Mouse (Mus musculus) CH12.LX (cell line): ENCODE measurements at regions not wholly inside any gene's neighbourhood (a gene's known extent, or its start where the extent isn't known, plus 50 kb on each side); places are given as distances from the start of the nearest gene placed in this dataset.

Source experiments
- DNase-seq: peaks from one replicate; pipeline ENCODE4 v3.0.0-alpha.2; 2013; ENCODE audit errors: extremely low read depth
- H3K27ac ChIP-seq: 2 replicates; pipeline ENCODE4 v1.5.1; 2012; ENCODE audit warnings: low read depth, mild to moderate bottlenecking, control low read depth, moderate library complexity; ENCODE audit not compliant: insufficient read depth
- H3K27me3 ChIP-seq: replicated peaks from 2 replicates; pipeline ENCODE3; 2012; ENCODE audit warnings: inconsistent platforms
- H3K36me3 ChIP-seq, 2 experiments: replicated peaks in 1 of 2; 2 replicates each; pipeline versions ENCODE3 to v1.6.1; 2012; ENCODE audit warnings: inconsistent platforms in 1 of 2, low read length in 1 of 2, mild to moderate bottlenecking in 1 of 2, mixed read lengths in 1 of 2, moderate library complexity in 1 of 2; ENCODE audit not compliant: control insufficient read depth in 1 of 2, insufficient read depth in 1 of 2
- H3K4me1 ChIP-seq, 2 experiments: 2 replicates each; pipeline ENCODE4 v1.6.1; 2012; ENCODE audit warnings: inconsistent platforms in 1 of 2, moderate library complexity in 1 of 2; ENCODE audit not compliant: insufficient read depth in 2 of 2, control insufficient read depth in 1 of 2
- H3K4me2 ChIP-seq: 2 replicates; pipeline ENCODE4 v1.6.1; 2012; ENCODE audit warnings: low read depth, mild to moderate bottlenecking, control low read depth; ENCODE audit not compliant: poor library complexity, insufficient read depth, severe bottlenecking
- H3K4me3 ChIP-seq, 3 experiments: fragments of 150-350 bp in 1 of 3; sonication (generic) in 1 of 3; replicated peaks in 1 of 3; 2 replicates each; pipeline versions ENCODE3 to v1.5.1; 2011 to 2012; ENCODE audit warnings: low read depth in 2 of 3, low read length in 2 of 3, mild to moderate bottlenecking in 2 of 3, moderate library complexity in 2 of 3, control low read depth in 1 of 3, improper control_type of control experiment in 1 of 3, inconsistent platforms in 1 of 3, mixed read lengths in 1 of 3; ENCODE audit not compliant: poor library complexity in 1 of 3
- H3K79me2 ChIP-seq: replicated peaks from 2 replicates; pipeline ENCODE4 v1.6.1; 2012; ENCODE audit warnings: mild to moderate bottlenecking, moderate library complexity; ENCODE audit not compliant: control insufficient read depth, poor library complexity, insufficient read depth, severe bottlenecking; ENCODE audit errors: extremely low read depth
- H3K9ac ChIP-seq: 2 replicates; pipeline ENCODE4 v1.6.1; 2012; ENCODE audit warnings: low read depth, mild to moderate bottlenecking, control low read depth, moderate library complexity; ENCODE audit not compliant: insufficient read depth
- H3K9me3 ChIP-seq: replicated peaks from 2 replicates; pipeline ENCODE3; 2012; ENCODE audit warnings: low read length, inconsistent platforms, mixed read lengths
- BHLHE40 ChIP-seq: IDR thresholded peaks from 2 replicates; pipeline ENCODE4 v1.6.1; 2011; ENCODE audit warnings: mild to moderate bottlenecking, low read depth, low read length, improper control_type of control experiment
- CHD1 ChIP-seq: IDR thresholded peaks from 2 replicates; pipeline ENCODE4 v1.6.1; 2012; ENCODE audit warnings: low read depth, low read length, improper control_type of control experiment, inconsistent platforms
- CHD2 ChIP-seq: IDR thresholded peaks from 2 replicates; pipeline ENCODE4 v1.6.1; 2011; ENCODE audit warnings: low read length, improper control_type of control experiment
- CTCF ChIP-seq, 2 experiments: IDR thresholded peaks in 1 of 2; conservative IDR thresholded peaks in 1 of 2; 2 replicates each; pipeline ENCODE4 v1.5.1; 2011 to 2012; ENCODE audit warnings: low read depth in 2 of 2, low read length in 2 of 2, improper control_type of control experiment in 1 of 2, inconsistent platforms in 1 of 2, mild to moderate bottlenecking in 1 of 2, moderate library complexity in 1 of 2
- E2F4 ChIP-seq: IDR thresholded peaks from 2 replicates; pipeline ENCODE4 v1.6.1; 2011; ENCODE audit warnings: low read depth, low read length, improper control_type of control experiment; ENCODE audit not compliant: insufficient replicate concordance
- ELF1 ChIP-seq: IDR thresholded peaks from 2 replicates; pipeline ENCODE4 v1.6.1; 2014; ENCODE audit warnings: low read depth, mild to moderate bottlenecking, inconsistent platforms, low read length, improper control_type of control experiment
- EP300 ChIP-seq: IDR thresholded peaks from 2 replicates; pipeline ENCODE4 v1.6.1; 2011; ENCODE audit warnings: low read length, improper control_type of control experiment
- HCFC1 ChIP-seq: IDR thresholded peaks from 2 replicates; pipeline ENCODE4 v1.6.1; 2012; ENCODE audit warnings: low read depth, mild to moderate bottlenecking, inconsistent platforms, low read length, improper control_type of control experiment
- IRF4 ChIP-seq: IDR thresholded peaks from 2 replicates; pipeline ENCODE4 v1.6.1; 2014; ENCODE audit warnings: low read depth, mild to moderate bottlenecking, inconsistent platforms, low read length, improper control_type of control experiment
- JUND ChIP-seq: conservative IDR thresholded peaks from 2 replicates; pipeline ENCODE4 v1.6.1; 2011; ENCODE audit warnings: low read depth, low read length, improper control_type of control experiment
- KAT2A ChIP-seq: IDR thresholded peaks from 2 replicates; pipeline ENCODE4 v1.6.1; 2012; ENCODE audit warnings: low read length, improper control_type of control experiment, inconsistent platforms; ENCODE audit not compliant: insufficient replicate concordance
- MAFK ChIP-seq: IDR thresholded peaks from 2 replicates; pipeline ENCODE4 v1.6.1; 2011; ENCODE audit warnings: low read length, improper control_type of control experiment; ENCODE audit not compliant: insufficient replicate concordance
- MAZ ChIP-seq: IDR thresholded peaks from 2 replicates; pipeline ENCODE4 v1.6.1; 2012; ENCODE audit warnings: low read depth, mild to moderate bottlenecking, inconsistent platforms, low read length, improper control_type of control experiment, moderate library complexity
- MEF2A ChIP-seq: IDR thresholded peaks from 2 replicates; pipeline ENCODE4 v1.6.1; 2014; ENCODE audit warnings: low read depth, mild to moderate bottlenecking, inconsistent platforms, low read length, improper control_type of control experiment, borderline replicate concordance
- MYC ChIP-seq: IDR thresholded peaks from 2 replicates; pipeline ENCODE4 v1.6.1; 2011; ENCODE audit warnings: low read depth, mild to moderate bottlenecking, improper control_type of control experiment, low read length
- NELFE ChIP-seq: IDR thresholded peaks from 2 replicates; pipeline ENCODE4 v1.6.1; 2011; ENCODE audit warnings: low read depth, low read length, improper control_type of control experiment
- RAD21 ChIP-seq: IDR thresholded peaks from 2 replicates; pipeline ENCODE4 v1.6.1; 2011; ENCODE audit warnings: low read depth, mild to moderate bottlenecking, low read length, improper control_type of control experiment, moderate library complexity
- RCOR1 ChIP-seq: conservative IDR thresholded peaks from 2 replicates; pipeline ENCODE4 v1.6.1; 2012; ENCODE audit warnings: low read depth, mild to moderate bottlenecking, inconsistent platforms, low read length, improper control_type of control experiment
- TBP ChIP-seq: conservative IDR thresholded peaks from 2 replicates; pipeline ENCODE4 v1.6.1; 2011; ENCODE audit warnings: low read depth, low read length, improper control_type of control experiment
- TCF12 ChIP-seq: IDR thresholded peaks from 2 replicates; pipeline ENCODE4 v1.6.1; 2014; ENCODE audit warnings: low read depth, mild to moderate bottlenecking, inconsistent platforms, low read length, improper control_type of control experiment
- UBTF ChIP-seq: IDR thresholded peaks from 2 replicates; pipeline ENCODE4 v1.6.1; 2012; ENCODE audit warnings: low read depth, mild to moderate bottlenecking, inconsistent platforms, low read length, improper control_type of control experiment, moderate library complexity
- USF1 ChIP-seq: IDR thresholded peaks from 2 replicates; pipeline ENCODE4 v1.6.1; 2014; ENCODE audit warnings: low read depth, mild to moderate bottlenecking, inconsistent platforms, low read length, improper control_type of control experiment
- USF2 ChIP-seq: conservative IDR thresholded peaks from 2 replicates; pipeline ENCODE4 v1.6.1; 2011; ENCODE audit warnings: low read depth, low read length, improper control_type of control experiment
- ZMIZ1 ChIP-seq: IDR thresholded peaks from 2 replicates; pipeline ENCODE4 v1.6.1; 2012; ENCODE audit warnings: low read depth, mild to moderate bottlenecking, inconsistent platforms, low read length, improper control_type of control experiment
- ZNF384 ChIP-seq: IDR thresholded peaks from 2 replicates; pipeline ENCODE4 v1.6.1; 2012; ENCODE audit warnings: low read depth, low read length, improper control_type of control experiment, inconsistent platforms
- dilution Hi-C: fragments of 300-500 bp; cut with MboI; formaldehyde crosslinking; loops from 2 replicates; pipeline ENCODE4 v1.14.3; 2020; ENCODE audit warnings: low sequenced_read_pairs; ENCODE audit not compliant: extremely low pct_unique_long_range_greater_than_20kb, extremely low pct_ligation_motif_present
- in situ Hi-C: fragments of 300-500 bp; cut with MboI; formaldehyde crosslinking; loops from 3 replicates; pipeline ENCODE4 v1.14.3; 2019; ENCODE audit warnings: low sequenced_read_pairs, low pct_ligation_motif_present, low pct_unique_long_range_greater_than_20kb, mixed read lengths

DNA sequence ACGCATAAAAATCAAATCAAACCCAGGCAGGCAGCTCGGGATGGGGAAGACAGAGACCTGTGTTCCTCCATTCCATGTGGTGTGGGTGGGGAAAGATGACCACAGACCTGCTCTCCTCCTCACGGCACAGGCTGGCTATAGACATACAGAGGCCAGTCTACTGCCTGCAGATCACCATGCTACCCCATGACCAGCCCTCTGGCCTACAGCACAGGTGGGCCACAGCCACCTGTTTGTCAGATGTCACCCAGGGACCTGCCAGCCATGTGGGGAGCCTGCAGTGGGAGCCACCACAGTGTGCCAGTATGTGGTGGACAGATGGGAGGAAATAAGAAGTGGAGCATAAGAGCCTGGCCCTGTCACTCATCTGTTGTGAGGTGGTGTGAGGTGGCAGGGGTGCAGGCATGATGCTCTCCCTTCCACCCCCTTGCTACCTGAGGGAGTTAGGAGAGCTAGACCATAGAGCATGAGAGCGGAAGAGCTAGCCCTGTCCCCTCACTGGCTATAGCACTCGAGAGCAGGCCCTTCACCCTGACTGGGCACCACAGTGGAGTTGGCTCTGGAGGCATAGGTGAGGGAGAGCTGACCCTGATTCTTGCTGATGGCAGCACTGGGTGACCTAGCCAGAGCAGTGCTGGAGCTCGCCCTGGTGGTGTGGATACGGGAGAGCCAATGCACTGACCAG is 76.6 kb downstream of the Ramp3 start:
- TF ChIP-seq RCOR1 (no peak), MAZ (no peak), CHD2 (no peak), CHD1 (no peak), USF1 (no peak), HCFC1 (no peak), TBP (no peak), MYC (no peak), EP300 (no peak), MEF2A (no peak), BHLHE40 (no peak), RAD21 (no peak), UBTF (no peak)
- TF ChIP-seq, all 38 proteins: peak for 0
- Histone ChIP-seq H3K4me3 (no peak overlapping the region), H3K9me3 (peaks cover 6% of the 10 kb centered on the region), H3K27ac (no peak overlapping the region), H3K9ac (no peak overlapping the region), H3K4me1 (no peaks in the 10 kb centered on the region), H3K36me3 (no peaks in the 10 kb centered on the region), H3K4me2 (no peak overlapping the region), H3K27me3 (peaks cover 62% of the 10 kb centered on the region), H3K79me2 (no peaks in the 10 kb centered on the region)
- in situ Hi-C loops (no loop called here), dilution Hi-C loops (no loop called here)
- DNase-seq: no peak

DNA sequence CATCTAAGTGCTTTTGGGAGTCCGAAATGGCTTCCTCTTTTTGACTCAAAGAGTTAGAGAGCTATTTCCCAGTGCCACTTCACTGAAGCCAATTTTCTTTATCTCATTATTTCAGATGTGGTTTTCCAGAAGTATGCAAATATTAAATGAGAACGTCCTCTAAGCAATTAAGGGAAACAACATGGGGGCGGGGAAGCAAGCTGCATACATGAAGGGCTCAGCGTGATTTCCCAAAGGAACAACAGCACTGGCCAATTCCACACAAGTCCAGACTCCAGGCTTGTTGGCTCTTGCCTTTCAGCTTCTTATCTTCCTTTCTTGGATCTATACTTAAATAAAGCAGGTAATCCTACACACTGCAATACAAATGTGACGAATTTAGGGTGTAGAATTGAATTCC is 73.2 kb downstream of the Ramp3 start:
- no peak overlapping the region for H3K4me3 ChIP-seq
- dilution Hi-C loops: no loop called here
- TF ChIP-seq ZMIZ1 (no peak), NELFE (no peak), MEF2A (no peak), E2F4 (no peak), CHD1 (no peak), ELF1 (no peak), JUND (no peak), TBP (no peak), CTCF (conservative IDR thresholded peaks at IDR 0.05 in 1 of 2, IDR thresholded peaks at IDR 0.05 in 1 of 2; ENCODE audit: low read depth in 2 of 2, low read length in 2 of 2) (no peak), MAFK (no peak), IRF4 (no peak), CHD2 (no peak), USF2 (no peak), ZNF384 (no peak), RCOR1 (no peak), MAZ (no peak), TCF12 (no peak), KAT2A (no peak)
- TF ChIP-seq, all 38 proteins: peak for 0
- no peaks in the 10 kb centered on the region for H3K4me1 ChIP-seq
- H3K27ac ChIP-seq: no peak overlapping the region
- no peaks in the 10 kb centered on the region for H3K36me3 ChIP-seq
- DNase-seq: no peak
- H3K79me2 ChIP-seq: no peaks in the 10 kb centered on the region
- H3K4me2 ChIP-seq: no peak overlapping the region
- no peaks in the 10 kb centered on the region for H3K9me3 ChIP-seq
- no peak overlapping the region for H3K9ac ChIP-seq
- in situ Hi-C loops: no loop called here
- H3K27me3 ChIP-seq: peaks cover 71% of the 10 kb centered on the region
